Mouse (Mus musculus): ENCODE results near the gene Ppp1r3g. TPM values are rescaled to one million over a fixed set of nuclear protein-coding genes. Genes with fewer than 3 reads are reported as not detected.

The Ppp1r3g gene
- polyA plus RNA-seq, 1 experiment from 2014 or later = 1.6 TPM

DNA sequence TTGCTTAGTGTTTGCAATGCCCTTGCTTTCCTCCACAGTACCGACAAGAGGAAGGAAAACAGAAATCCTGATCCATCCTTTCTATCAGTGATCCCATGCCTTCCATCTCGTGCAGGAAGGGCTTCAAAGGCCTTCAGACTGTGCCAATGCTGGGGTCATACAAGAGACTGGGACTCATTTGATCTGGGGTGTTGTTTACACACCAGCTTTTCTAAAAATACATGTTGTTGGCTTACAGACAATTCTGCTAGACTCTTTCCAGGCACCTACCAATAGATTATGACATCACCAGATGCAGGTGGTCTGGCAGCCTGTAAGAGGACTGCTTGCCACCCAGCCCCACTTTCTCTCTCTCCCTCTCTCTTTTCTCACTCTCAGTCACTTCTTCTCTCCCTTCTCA lies 51.3 kb downstream of the Ppp1r3g start:
- 78% methylated on average over 2 of the region's 2 CpGs for WGBS
- H3K4me3 ChIP-seq (ENCODE audit: low read depth, low read length) = no peak overlapping the region
- no peak for ATAC-seq (ENCODE audit: insufficient number of reproducible peaks, low FRiP score, low TSS enrichment, low read depth)
- no peak overlapping the region for H3K27ac ChIP-seq (replicated peaks; ENCODE audit: low read depth, low read length)
- H3K9me3 ChIP-seq (ENCODE audit: control insufficient read depth, low read length) = no peaks in the 10 kb centered on the region
- H3K4me1 ChIP-seq (ENCODE audit: control insufficient read depth, insufficient read depth, low read length) = no peaks in the 10 kb centered on the region
- H3K27me3 ChIP-seq (ENCODE audit: control insufficient read depth, insufficient read depth, low read length) = no peaks in the 10 kb centered on the region
- no peaks in the 10 kb centered on the region for H3K36me3 ChIP-seq (ENCODE audit: control insufficient read depth, insufficient read depth, low read length)
- no peak overlapping the region for H3K9ac ChIP-seq (ENCODE audit: low read length)
- no peak overlapping the region for H3K4me2 ChIP-seq (ENCODE audit: low read depth, severe bottlenecking)
- no peak for DNase-seq (ENCODE audit: low spot score)

GRCm38 (mm10) chr13:36015636-36016035 lies 57.0 kb downstream of the Ppp1r3g start:
- no peaks in the 10 kb centered on the region for H3K9me3 ChIP-seq (ENCODE audit: control insufficient read depth, low read length)
- no peaks in the 10 kb centered on the region for H3K27me3 ChIP-seq (ENCODE audit: control insufficient read depth, insufficient read depth, low read length)
- no peak for DNase-seq (ENCODE audit: low spot score)
- no peaks in the 10 kb centered on the region for H3K36me3 ChIP-seq (ENCODE audit: control insufficient read depth, insufficient read depth, low read length)
- H3K4me2 ChIP-seq (ENCODE audit: low read depth, severe bottlenecking) = no peak overlapping the region
- no peak overlapping the region for H3K9ac ChIP-seq (ENCODE audit: low read length)
- no peaks in the 10 kb centered on the region for H3K4me1 ChIP-seq (ENCODE audit: control insufficient read depth, insufficient read depth, low read length)
- H3K4me3 ChIP-seq (ENCODE audit: low read depth, low read length) = no peak overlapping the region
- 54% methylated on average over 3 of the region's 3 CpGs for WGBS
- H3K27ac ChIP-seq (replicated peaks; ENCODE audit: low read depth, low read length) = no peak overlapping the region
- ATAC-seq (ENCODE audit: insufficient number of reproducible peaks, low FRiP score, low TSS enrichment, low read depth) = no peak

DNA sequence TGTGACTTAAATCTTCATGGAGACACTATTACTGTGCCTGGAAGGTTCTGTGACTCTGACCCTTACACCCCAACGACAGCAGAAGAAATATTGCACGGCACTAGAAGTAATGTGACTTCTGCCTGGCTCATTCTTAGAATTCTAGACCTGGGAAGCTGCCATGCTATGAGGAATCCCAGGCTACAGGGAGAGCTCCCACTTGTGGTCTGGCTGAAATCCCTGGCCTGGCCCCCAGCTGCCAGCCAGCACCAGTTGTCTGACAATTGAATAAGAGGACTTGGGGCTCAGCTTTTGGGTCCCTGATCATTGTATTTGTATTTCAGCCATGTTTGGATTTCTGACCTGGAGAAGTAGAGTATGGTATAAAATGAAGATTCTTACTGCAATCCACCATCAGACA lies 59.4 kb downstream of the Ppp1r3g start:
- 61% methylated on average over 2 of the region's 2 CpGs for WGBS
- no peak overlapping the region for H3K4me3 ChIP-seq (ENCODE audit: low read depth, low read length)
- H3K27ac ChIP-seq (replicated peaks; ENCODE audit: low read depth, low read length) = no peak overlapping the region
- no peaks in the 10 kb centered on the region for H3K27me3 ChIP-seq (ENCODE audit: control insufficient read depth, insufficient read depth, low read length)
- no peaks in the 10 kb centered on the region for H3K9me3 ChIP-seq (ENCODE audit: control insufficient read depth, low read length)
- H3K36me3 ChIP-seq (ENCODE audit: control insufficient read depth, insufficient read depth, low read length) = no peaks in the 10 kb centered on the region
- no peaks in the 10 kb centered on the region for H3K4me1 ChIP-seq (ENCODE audit: control insufficient read depth, insufficient read depth, low read length)
- DNase-seq (ENCODE audit: low spot score) (no peak), ATAC-seq (ENCODE audit: insufficient number of reproducible peaks, low FRiP score, low TSS enrichment, low read depth) (no peak)
- no peak overlapping the region for H3K4me2 ChIP-seq (ENCODE audit: low read depth, severe bottlenecking)
- no peak overlapping the region for H3K9ac ChIP-seq (ENCODE audit: low read length)

DNA sequence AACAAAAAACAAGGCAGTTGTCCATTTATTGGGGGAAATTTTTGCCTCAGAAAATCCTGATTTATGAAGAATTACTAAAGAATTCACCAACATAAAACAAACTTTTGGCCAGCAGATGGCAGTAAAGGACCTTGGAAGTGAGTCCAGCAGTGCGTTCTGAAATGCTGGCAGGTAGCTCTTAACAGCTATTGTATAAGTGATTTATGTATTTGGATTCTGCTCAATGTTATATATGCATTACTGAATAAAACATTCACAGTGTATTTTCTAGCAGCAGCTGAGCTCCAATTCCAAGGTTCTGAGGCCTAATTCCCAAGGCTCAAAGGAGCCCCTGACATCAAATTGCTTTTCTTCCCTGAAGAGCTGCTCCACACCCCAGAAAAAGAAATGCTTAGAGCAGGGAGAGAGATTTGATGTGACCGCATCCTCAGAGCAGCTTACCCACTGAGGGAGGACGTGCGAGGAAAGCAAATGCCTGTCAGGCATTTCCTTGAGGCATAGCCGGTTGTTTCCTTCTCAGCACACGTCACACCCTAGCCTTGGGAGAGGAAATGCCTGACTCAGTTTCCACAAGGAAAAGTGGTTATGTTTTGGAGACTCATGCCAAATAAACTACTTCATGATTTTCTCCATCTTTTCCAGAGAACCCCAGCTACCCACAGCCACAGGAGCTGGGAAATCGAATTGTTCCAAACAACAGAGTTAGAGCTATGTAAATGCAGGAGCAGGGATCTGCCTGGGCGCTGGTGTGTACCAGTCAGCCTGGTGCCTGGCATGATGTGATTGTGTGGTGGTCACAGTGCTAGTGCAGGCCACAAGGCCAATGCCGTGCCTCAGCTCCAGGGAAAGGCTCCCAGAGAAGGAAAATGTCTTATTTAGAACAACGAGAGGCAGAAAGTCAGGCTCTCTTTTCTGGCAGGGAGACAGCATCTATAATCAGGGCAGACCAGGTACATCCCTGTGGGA lies 61.0 kb downstream of the Ppp1r3g start:
- H3K36me3 ChIP-seq (ENCODE audit: control insufficient read depth, insufficient read depth, low read length) = no peaks in the 10 kb centered on the region
- no peaks in the 10 kb centered on the region for H3K27me3 ChIP-seq (ENCODE audit: control insufficient read depth, insufficient read depth, low read length)
- H3K9me3 ChIP-seq (ENCODE audit: control insufficient read depth, low read length) = no peaks in the 10 kb centered on the region
- no peak overlapping the region for H3K4me2 ChIP-seq (ENCODE audit: low read depth, severe bottlenecking)
- ATAC-seq (ENCODE audit: insufficient number of reproducible peaks, low FRiP score, low TSS enrichment, low read depth) = no peak
- 66% methylated on average over 10 of the region's 10 CpGs for WGBS
- H3K9ac ChIP-seq (ENCODE audit: low read length) = no peak overlapping the region
- no peak overlapping the region for H3K4me3 ChIP-seq (ENCODE audit: low read depth, low read length)
- no peaks in the 10 kb centered on the region for H3K4me1 ChIP-seq (ENCODE audit: control insufficient read depth, insufficient read depth, low read length)
- no peak overlapping the region for H3K27ac ChIP-seq (replicated peaks; ENCODE audit: low read depth, low read length)
- DNase-seq (ENCODE audit: low spot score) = peak; percentile 71

Other genes starting within 250 kb of the Ppp1r3g start
- 27.0 and 28.4 TPM in 2 replicates for gene Rpp40, start 52.5 kb upstream of the Ppp1r3g start, polyA plus RNA-seq (2014; fragmentation: Nextera tagmentation; extraction: Ambion mirVana)
- gene Fars2, start 158.6 kb downstream of the Ppp1r3g start, polyA plus RNA-seq (2014; fragmentation: Nextera tagmentation; extraction: Ambion mirVana) = 25.9 and 29.3 TPM in 2 replicates
- 17.8 and 20.6 TPM in 2 replicates for gene Lyrm4, start 158.7 kb downstream of the Ppp1r3g start, polyA plus RNA-seq (2014; fragmentation: Nextera tagmentation; extraction: Ambion mirVana)

Measured in limb, embryonic 11.5 days (tissue).